Mouse (Mus musculus) embryonic stem cell, embryonic (primary cell): Measurements from ENCODE around the gene Olfr132.
"Not testable (repeated sequence)": the region's sequence is repeated elsewhere in the genome, so short reads cannot be mapped to it uniquely, and the experiment has no call there.

Experiments used
- CTCF ChIA-PET, 4 experiments: fragments of 300-600 bp in 2 of 4; fragments of 350-600 bp in 2 of 4; sonication (Branson Sonifier 250); formaldehyde crosslinking; loops; one replicate each; lab custom pipeline; 2022; ENCODE audit warnings: inconsistent platforms in 2 of 4; lab: Charles Lee
- POLR2A ChIA-PET, 4 experiments: fragments of 300-600 bp in 2 of 4; fragments of 350-600 bp in 2 of 4; sonication (Branson Sonifier 250); formaldehyde crosslinking; loops; one replicate each; lab custom pipeline; 2022; ENCODE audit warnings: antibody characterized with exemption in 4 of 4, inconsistent platforms in 1 of 4; lab: Charles Lee

Olfr132 gene

GRCm38 (mm10) chr17:38134426-38134825 is at the start of gene Olfr132:
TSS of gene Olfr132 (minus strand) at chr17:38134526.
- CTCF ChIA-PET = no interaction called here
- POLR2A ChIA-PET = no interaction called here

GRCm38 (mm10) chr17:38171088-38171487 is 36.8 kb upstream of the Olfr132 start, which contains the start of gene Olfr134:
TSS of gene Olfr134 (plus strand) at chr17:38171388.
- POLR2A ChIA-PET = no interaction called here
- CTCF ChIA-PET = no interaction called here

- POLR2A ChIA-PET = interaction anchor here in 1 of 4 experiments (0.7 kb wide), 1 partner anchor 42 kb away, joined by 3 read pairs; no protein-coding TSS in a partner anchor
- CTCF ChIA-PET = no interaction called here
These were observed 10.7 kb upstream of the Olfr132 start, which contains the start of gene Olfr133 for GRCm38 (mm10) chr17:38144981-38145380. TSS of gene Olfr133 (plus strand) at chr17:38145281.

GRCm38 (mm10) chr17:38125371-38125770 is 9.0 kb downstream of the Olfr132 start:
- CTCF ChIA-PET, POLR2A ChIA-PET: not testable (repeated sequence)

- CTCF ChIA-PET, POLR2A ChIA-PET: not testable (repeated sequence)
These were observed 10.1 kb downstream of the Olfr132 start for GRCm38 (mm10) chr17:38124199-38124598.

- POLR2A ChIA-PET = no interaction called here
These were observed 45.7 kb downstream of the Olfr132 start, which contains the start of gene Olfr131 for GRCm38 (mm10) chr17:38088593-38088992. TSS of gene Olfr131 (minus strand) at chr17:38088693.

GRCm38 (mm10) chr17:38082364-38082763 is 52.0 kb downstream of the Olfr132 start:
- ChIA-PET POLR2A (no interaction called here), CTCF (interaction anchor here in 1 of 4 experiments (0.6 kb wide), 1 partner anchor 10 kb away, joined by 3 read pairs; no protein-coding TSS in a partner anchor)

More at GRCm38 (mm10) chr17:38088593-38088992, 45.7 kb downstream of the Olfr132 start, which contains the start of gene Olfr131:
- CTCF ChIA-PET = no interaction called here
